Comparison of ENCODE assay signal across 9 mouse cellular contexts in genomic region chr7:4921824-4922482, GRCm38 (mm10). TPM values are rescaled to one million over a fixed set of nuclear protein-coding genes. Genes with fewer than 3 reads are reported as not detected.
A peak's percentile ranks its signal among the peaks of the same experiment; 100 is the strongest.
DNase-seq lines count a peak whose midpoint lies in the region; ATAC-seq and TF ChIP-seq lines count a peak whose summit lies in the region.
"Had no signal": no experiment of that assay in that cellular context is flagged by ENCODE, and none has a peak within 500 bp of the region (broad histone marks: within the 10 kb centered on the region; RNA-seq: fewer than 3 reads in every experiment).

Nat14 (plus strand) TSS chr7:4922028.

- peak within 1 kb of the TSS; percentile 73 for H3K27ac ChIP-seq in heart, embryonic 12.5 days (ENCODE audit: poor library complexity, severe bottlenecking)
- 0 out of 2 replicates have a peak within 1 kb of the TSS, but pooled peaks have one; percentile 30 for H3K27ac ChIP-seq in bone marrow macrophage, adult 2 months (ENCODE audit: insufficient read depth, low read depth, low read length)
- H3K27ac ChIP-seq in hindbrain, embryonic 12.5 days = peak within 1 kb of the TSS; percentile 98
- no peak within 1 kb of the TSS for H3K27ac ChIP-seq in liver, embryonic 14.5 days

- peak within 1 kb of the TSS; percentile 38 for H3K4me3 ChIP-seq in heart, embryonic 12.5 days
- H3K4me3 ChIP-seq in bone marrow macrophage, adult 2 months (ENCODE audit: insufficient read depth, low read length) = no peak within 1 kb of the TSS
- H3K4me3 ChIP-seq in hindbrain, embryonic 12.5 days = peak within 1 kb of the TSS; percentile 35
- no peak within 1 kb of the TSS for H3K4me3 ChIP-seq in liver, embryonic 14.5 days (ENCODE audit: insufficient read depth in 1 of 2, low read depth in 2 of 2, low read length in 2 of 2)

- TF ChIP-seq CTCF in bone marrow macrophage, adult 2 months (IDR thresholded peaks at IDR 0.05; ENCODE audit: low read depth, low read length) = no peak
- no peak for TF ChIP-seq CTCF in liver, embryonic 14.5 days (IDR thresholded peaks at IDR 0.05; ENCODE audit: low read depth)

- DNase-seq in heart, adult 18-20 months = no peak
- no peak for DNase-seq in liver, embryonic 14.5 days (ENCODE audit: low read depth in 3 of 3, low spot score in 3 of 3)
- no peak for DNase-seq in gastrocnemius, postnatal 4 days (ENCODE audit: low spot score in 2 of 2)
- DNase-seq in adrenal gland, adult 2 months = no peak
- no peak for DNase-seq in cerebellum, postnatal 36 days

- peaks cover 4% of the 10 kb centered on the region; the same call in 1 of the 2 replicates for H3K27me3 ChIP-seq in heart, embryonic 12.5 days (replicated peaks)
- H3K27me3 ChIP-seq in hindbrain, embryonic 12.5 days = no peaks in the 10 kb centered on the region
- H3K27me3 ChIP-seq in liver, embryonic 14.5 days (ENCODE audit: control insufficient read depth, insufficient read depth, low read length) = peaks cover 22% of the 10 kb centered on the region

- ATAC-seq in heart, embryonic 12.5 days (ENCODE audit: insufficient number of reproducible peaks, low FRiP score) = no peak
- no peak for ATAC-seq in hindbrain, embryonic 12.5 days (ENCODE audit: low FRiP score)
- ATAC-seq in liver, embryonic 14.5 days (ENCODE audit: insufficient read depth) = no peak

- no peaks in the 10 kb centered on the region for H3K9me3 ChIP-seq in heart, embryonic 12.5 days (replicated peaks)
- H3K9me3 ChIP-seq in hindbrain, embryonic 12.5 days (replicated peaks) = no peaks in the 10 kb centered on the region
- H3K9me3 ChIP-seq in liver, embryonic 14.5 days (ENCODE audit: control insufficient read depth, low read length) = no peaks in the 10 kb centered on the region

- peak within 1 kb of the TSS; percentile 66 for H3K9ac ChIP-seq in heart, embryonic 12.5 days
- peak within 1 kb of the TSS; percentile 57 for H3K9ac ChIP-seq in hindbrain, embryonic 12.5 days
- H3K9ac ChIP-seq in liver, embryonic 14.5 days (replicated peaks) = no peak within 1 kb of the TSS

- peaks cover 37% of the 10 kb centered on the region for H3K36me3 ChIP-seq in heart, embryonic 12.5 days
- H3K36me3 ChIP-seq in hindbrain, embryonic 12.5 days = peaks cover 36% of the 10 kb centered on the region
- peaks cover 16% of the 10 kb centered on the region for H3K36me3 ChIP-seq in liver, embryonic 14.5 days (replicated peaks; ENCODE audit: control insufficient read depth, insufficient read depth, low read depth)

- peak within 1 kb of the TSS; percentile 87 for H3K4me2 ChIP-seq in heart, embryonic 12.5 days
- H3K4me2 ChIP-seq in hindbrain, embryonic 12.5 days (replicated peaks) = peak within 1 kb of the TSS; percentile 88
- peak within 1 kb of the TSS; percentile 31; the same call in 1 of the 2 replicates for H3K4me2 ChIP-seq in liver, embryonic 14.5 days (ENCODE audit: low read depth)

- TF ChIP-seq EP300 in liver, embryonic 14.5 days (IDR thresholded peaks at IDR 0.05; ENCODE audit: low read depth) = no peak

- TF ChIP-seq POLR2A in bone marrow macrophage, adult 2 months (IDR thresholded peaks at IDR 0.05; ENCODE audit: borderline replicate concordance, low read depth, low read length) = no peak

- peaks cover 64% of the 10 kb centered on the region for H3K4me1 ChIP-seq in heart, embryonic 12.5 days (replicated peaks)
- peaks cover 27% of the 10 kb centered on the region for H3K4me1 ChIP-seq in bone marrow macrophage, adult 2 months (ENCODE audit: control insufficient read depth, insufficient read depth, low read length)
- peaks cover 68% of the 10 kb centered on the region for H3K4me1 ChIP-seq in hindbrain, embryonic 12.5 days
- no peaks in the 10 kb centered on the region; a peak in 1 of 4 replicates for H3K4me1 ChIP-seq in liver, embryonic 14.5 days (replicated peaks; ENCODE audit: control insufficient read depth in 2 of 2, insufficient read depth in 2 of 2, low read length in 1 of 2)

- WGBS in heart, embryonic 12.5 days = 32% methylated on average over 8 of the region's 8 CpGs
- 34% methylated on average over 8 of the region's 8 CpGs for WGBS in hindbrain, embryonic 12.5 days
- 25% methylated on average over 8 of the region's 8 CpGs for WGBS in liver, embryonic 14.5 days (ENCODE audit: insufficient replicate concordance)

RNA-seq across cellular contexts. Expression of gene Nat14, which starts in this region (rescaled TPM):
- 4.6 and 5.5 TPM in 2 replicates for polyA plus RNA-seq in heart, embryonic 12.5 days (2016; fragmentation: Nextera tagmentation; extraction: Ambion mirVana)
- 1 to 10 TPM; 4.2 to 6.1 TPM for total RNA-seq in heart, adult 18-20 months (2021)
- 0.78 and 1.6 TPM in 2 replicates for polyA plus RNA-seq in bone marrow macrophage, adult 2 months (2012; ENCODE audit: insufficient read depth, insufficient read length, missing spikeins)
- 12.3 and 14.3 TPM in 2 replicates for polyA plus RNA-seq in hindbrain, embryonic 12.5 days (2016; fragmentation: Nextera tagmentation; extraction: Ambion mirVana)
- 0.38 and 0.39 TPM in 2 replicates for polyA plus RNA-seq in liver, embryonic 14.5 days (2012; rRNA removed)
- polyA plus RNA-seq in liver, embryonic 14.5 days (2014; fragmentation: Nextera tagmentation; extraction: Ambion mirVana) = 0.10 and 0.11 TPM in 2 replicates
- 1 to 10 TPM; 4.6 to 5.2 TPM for total RNA-seq in gastrocnemius, postnatal 4 days (2021)
- total RNA-seq in adrenal gland, adult 2 months (2021) = 1 to 10 TPM; 8.4 to 9.2 TPM
- polyA plus RNA-seq in adrenal gland, adult 2 months (2012; rRNA removed) = 11.4 and 20.0 TPM in 2 replicates
- total RNA-seq: hematopoietic stem cell, adult 5-6 weeks had no signal

Comparison
In these comparisons a context has a peak if more than half of its experiments do, and no peak if none do; other contexts are left out.
1. H3K4me2 ChIP-seq: peak in every context shown above with its lines; median percentile 88 in hindbrain, embryonic 12.5 days; 87 in heart, embryonic 12.5 days; 31 in liver, embryonic 14.5 days.
2. H3K4me3 ChIP-seq: peak in heart, embryonic 12.5 days (single experiment) and hindbrain, embryonic 12.5 days (single experiment); none in bone marrow macrophage, adult 2 months (single experiment) and liver, embryonic 14.5 days (0 of 2).